Mouse (Mus musculus) hematopoietic stem cell, adult 5-6 weeks (primary cell): ENCODE data around the gene Fbxl14. TPM values are rescaled to one million over a fixed set of nuclear protein-coding genes. Genes with fewer than 3 reads are reported as not detected.
"Not testable (repeated sequence)": the region's sequence is repeated elsewhere in the genome, so short reads cannot be mapped to it uniquely, and the experiment has no call there.

ENCODE experiments used
- ATAC-seq, 2 experiments: fragments of 125-278 bp in 1 of 2; replicated peaks in 1 of 2; 2 replicates each; pipeline ENCODE4 v1.8.0; 2016 to 2017; ENCODE audit warnings: inconsistent platforms in 2 of 2, mild to moderate bottlenecking in 2 of 2, moderate number of reproducible peaks in 2 of 2, low read depth in 1 of 2, moderate TSS enrichment in 1 of 2; ENCODE audit not compliant: low FRiP score in 2 of 2, poor library complexity in 2 of 2, severe bottlenecking in 2 of 2, insufficient read depth in 1 of 2, low TSS enrichment in 1 of 2
- total RNA-seq: library from RNA; stranded (forward); fragments of 172-1452, 232-1000 nt; gene quantifications from 2 replicates; pipeline ENCODE4 v1.2.3, GENCODE M21; 2017

Gene Fbxl14
- total RNA-seq: 57.2 and 67.6 TPM in 2 replicates

DNA sequence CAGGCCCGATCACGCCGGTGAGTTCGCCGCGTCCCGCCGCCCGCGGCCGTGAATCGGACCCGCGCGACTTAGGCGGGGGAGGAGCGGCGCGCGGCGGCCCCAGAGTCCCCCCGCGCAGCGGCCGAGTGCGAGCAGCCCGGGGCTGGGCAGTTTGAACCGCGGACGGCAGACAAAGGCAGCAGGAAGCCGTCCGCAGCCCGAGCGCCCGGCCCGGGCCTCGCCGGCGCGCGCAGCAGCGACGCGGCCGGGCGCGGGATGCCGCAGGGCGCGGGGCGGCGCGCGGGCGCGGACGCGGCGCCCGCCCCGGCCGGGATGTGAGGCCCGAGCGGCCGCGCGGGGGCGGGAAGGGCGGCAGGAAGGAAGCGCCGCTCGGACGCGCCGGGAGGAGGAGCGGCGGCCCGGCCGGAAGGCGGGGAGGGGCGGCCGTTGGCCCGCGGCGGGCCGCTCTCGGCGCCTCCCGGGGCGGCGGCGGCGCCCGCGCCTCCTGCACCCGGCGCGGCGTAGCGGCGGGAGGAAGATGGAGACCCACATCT, at the start of gene Fbxl14:
Fbxl14 (plus strand) TSS at position 326 of the 533 bp plus-strand sequence.
- ATAC-seq: no peak

GRCm38 (mm10) chr6:119430508-119430907, 49.0 kb upstream of the Fbxl14 start:
- ATAC-seq: peak; percentile 61 to 78

- ATAC-seq: no peak
These were observed 47.6 kb upstream of the Fbxl14 start for GRCm38 (mm10) chr6:119431751-119432324.

DNA sequence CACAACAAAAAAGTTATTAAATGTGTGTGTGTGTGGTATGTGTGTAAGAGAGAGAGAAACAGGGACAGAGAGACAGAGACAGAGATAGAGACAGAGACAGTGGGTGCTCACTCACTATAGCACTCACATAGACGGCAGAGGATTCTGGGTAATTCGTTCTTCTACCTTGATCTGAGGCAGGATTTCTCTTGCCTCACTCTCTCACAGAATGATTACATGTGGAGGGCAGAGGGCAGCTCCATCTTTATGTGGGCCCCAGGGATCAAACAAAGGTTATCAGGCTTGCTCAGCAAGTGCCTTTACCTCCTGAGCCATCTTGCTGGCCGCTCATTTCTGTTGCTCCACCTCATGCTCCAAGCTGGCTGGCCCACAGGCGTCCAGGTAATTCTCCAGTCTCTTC, 45.1 kb upstream of the Fbxl14 start:
- no peak for ATAC-seq

DNA sequence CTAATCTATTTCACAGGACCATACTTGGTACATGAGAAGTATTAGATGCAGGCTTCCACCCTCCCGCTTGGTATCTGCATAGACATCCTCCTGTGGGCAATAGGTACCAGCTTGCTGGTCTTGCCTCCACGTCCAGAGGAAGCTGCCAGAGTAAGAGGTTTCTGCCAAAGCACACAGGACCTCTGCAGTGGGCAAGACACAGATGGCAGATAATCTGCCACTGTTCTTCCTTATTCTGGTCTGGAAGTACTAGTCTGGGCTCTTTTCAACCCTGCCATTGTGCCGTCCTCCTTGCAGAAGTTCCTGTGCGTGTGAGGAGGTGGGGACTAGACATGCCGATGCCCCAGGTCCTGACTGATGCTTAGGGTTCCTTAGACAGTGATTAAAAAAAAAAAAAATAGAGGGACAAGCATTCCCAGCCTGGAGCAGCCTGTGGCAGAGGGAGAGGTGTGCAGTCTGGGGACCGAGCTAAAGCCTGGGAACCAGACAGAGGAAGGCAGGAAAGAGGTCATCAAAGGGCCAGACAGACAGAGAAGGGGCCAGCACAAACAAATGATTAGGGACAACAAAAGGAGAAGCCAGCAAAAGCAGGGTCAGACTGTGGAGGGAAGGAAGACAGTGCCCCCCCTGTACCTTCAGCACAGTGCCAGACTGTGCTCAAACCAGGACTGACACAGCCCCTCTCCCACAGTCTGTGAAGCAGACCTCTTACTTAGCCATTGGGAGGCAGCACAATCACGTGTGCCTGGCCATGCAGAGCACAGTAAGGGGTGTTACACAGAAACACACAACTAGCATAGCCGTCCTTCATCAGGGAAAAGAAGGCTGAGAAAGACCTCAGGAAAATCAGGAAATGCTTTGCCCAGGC, 41.3 kb upstream of the Fbxl14 start:
- peak; percentile 61 to 63 for ATAC-seq

GRCm38 (mm10) chr6:119442729-119443128, 36.7 kb upstream of the Fbxl14 start:
- ATAC-seq: not testable (repeated sequence)

- peak; percentile 87 to 88 for ATAC-seq
These were observed 35.5 kb upstream of the Fbxl14 start for GRCm38 (mm10) chr6:119443742-119444645.

- ATAC-seq: no peak
These were observed 33.5 kb upstream of the Fbxl14 start for GRCm38 (mm10) chr6:119445671-119446607.

DNA sequence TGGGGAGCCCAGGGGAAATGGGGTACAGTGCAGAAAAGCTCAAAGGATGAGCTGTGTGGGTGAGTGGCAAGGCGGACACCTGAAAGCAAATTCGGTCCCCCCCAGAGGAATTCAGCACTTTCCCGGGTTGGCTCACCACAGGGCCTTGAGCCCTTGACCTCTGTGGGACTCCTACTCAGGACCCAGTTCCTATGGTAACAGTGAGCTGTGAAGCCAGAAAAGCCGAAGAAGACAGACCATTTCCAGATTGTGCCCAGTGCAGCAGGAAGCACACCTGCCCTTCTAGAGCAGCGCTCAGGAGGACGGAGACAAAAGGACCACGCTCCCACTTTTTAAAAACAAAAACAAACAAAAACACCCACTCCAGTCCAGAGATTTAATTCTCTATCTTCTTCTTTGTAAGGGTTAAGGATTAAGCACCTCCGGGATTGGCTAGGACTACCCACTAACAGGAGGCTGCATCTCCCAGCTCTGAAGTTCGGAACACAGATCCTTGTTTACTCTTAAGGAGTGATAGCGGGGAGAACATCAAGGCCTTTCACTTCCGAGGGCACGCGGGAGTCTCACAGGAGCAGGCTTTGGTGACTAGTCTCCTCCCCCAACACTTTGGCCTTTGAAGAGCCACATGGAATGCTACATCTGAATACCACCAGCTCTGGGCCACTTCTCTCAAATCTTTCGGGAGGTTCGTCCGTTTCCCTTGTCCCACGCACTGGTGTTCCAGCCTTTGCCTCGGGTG, 31.0 kb upstream of the Fbxl14 start:
- no peak for ATAC-seq

DNA sequence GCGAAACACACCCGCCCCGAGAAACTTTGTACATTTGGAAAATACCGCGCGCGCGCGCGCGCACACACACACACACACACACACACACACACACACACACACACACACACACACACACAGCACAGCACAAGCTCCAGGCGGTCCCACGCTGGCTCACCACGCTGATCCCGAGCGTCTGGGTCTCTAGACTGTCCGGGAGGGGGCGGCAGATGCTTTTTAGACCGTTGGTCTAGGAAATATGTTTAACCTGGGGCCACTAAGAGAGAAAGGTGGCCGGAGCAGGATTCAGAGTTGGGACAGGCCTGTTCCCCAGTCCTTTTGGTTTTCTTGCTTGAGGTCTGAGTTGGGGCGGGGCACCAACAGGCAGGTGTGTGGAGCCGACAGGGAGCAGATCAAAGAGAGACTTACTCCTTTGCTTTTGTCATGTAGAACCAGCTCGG, 30.4 kb upstream of the Fbxl14 start:
- no peak for ATAC-seq

DNA sequence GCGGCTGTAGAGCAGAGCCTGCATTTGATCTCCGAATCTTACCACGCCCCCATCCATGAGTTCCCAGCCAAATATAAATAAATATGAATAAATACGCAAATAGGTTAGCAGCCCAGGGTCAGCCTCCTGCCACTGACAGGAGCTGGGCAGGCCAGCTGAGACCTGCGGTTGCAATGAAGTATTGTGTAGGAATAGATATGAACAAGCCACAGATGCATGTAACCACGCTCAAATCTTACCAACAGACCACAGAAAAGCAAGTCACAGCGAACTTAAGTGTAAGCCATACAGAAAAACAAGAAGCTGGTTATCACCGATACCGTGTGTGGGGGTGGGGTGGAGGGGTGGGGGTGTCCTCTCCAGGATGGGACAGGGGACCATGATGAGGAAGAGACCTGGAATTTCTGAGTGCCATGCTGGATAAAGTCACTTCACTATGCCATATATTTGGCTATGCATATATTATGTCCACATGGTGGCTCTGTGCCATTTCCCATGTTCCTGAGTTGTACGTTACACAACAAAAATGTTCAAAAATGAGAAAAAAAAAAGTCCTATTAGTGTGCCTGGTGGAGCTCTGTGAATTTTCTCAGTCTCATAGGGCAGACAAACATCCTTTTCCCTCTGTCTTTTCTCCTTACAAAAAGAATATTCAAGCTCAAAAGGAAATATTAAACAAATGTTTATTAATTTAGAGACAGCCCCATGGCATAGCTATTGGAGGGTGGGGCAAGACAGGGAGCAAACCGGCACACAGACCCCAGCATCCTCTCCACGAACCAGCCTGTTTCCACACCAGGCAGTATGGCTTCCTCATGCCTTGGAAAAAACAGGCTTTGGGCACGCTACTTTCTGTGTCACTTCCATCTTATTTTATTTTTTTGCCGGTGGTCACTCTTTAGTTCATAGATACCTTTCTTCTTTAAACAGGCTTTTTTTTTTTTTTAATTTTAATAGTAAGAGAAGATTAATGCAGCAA, 28.2 kb upstream of the Fbxl14 start:
- ATAC-seq: peak; percentile 61 to 79

DNA sequence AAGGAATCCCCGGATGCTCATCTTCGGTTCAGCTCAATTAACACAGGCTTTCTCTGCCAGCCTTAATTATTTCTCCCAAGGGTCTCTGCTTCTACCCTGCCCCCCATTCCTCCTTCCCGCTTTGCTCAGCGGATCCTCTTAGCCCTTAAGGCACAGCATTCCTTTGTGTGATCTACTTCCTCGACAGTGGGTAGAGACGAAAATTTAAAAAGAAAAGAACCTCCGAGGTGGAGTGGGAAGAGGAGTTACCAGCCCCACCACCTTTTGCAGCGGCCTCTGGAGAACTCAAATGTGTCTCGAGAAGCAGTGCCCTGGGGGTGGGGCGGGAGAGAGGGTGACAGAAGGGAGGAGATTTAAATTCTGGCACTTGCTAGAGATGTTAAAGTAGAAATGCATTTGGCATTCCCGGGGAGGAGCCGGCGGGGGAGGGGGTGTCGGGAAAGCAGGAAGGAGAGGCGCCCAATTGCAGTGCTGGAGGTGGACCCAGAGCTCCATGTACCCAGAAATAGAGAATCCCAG, 27.4 kb upstream of the Fbxl14 start:
- ATAC-seq: no peak

DNA sequence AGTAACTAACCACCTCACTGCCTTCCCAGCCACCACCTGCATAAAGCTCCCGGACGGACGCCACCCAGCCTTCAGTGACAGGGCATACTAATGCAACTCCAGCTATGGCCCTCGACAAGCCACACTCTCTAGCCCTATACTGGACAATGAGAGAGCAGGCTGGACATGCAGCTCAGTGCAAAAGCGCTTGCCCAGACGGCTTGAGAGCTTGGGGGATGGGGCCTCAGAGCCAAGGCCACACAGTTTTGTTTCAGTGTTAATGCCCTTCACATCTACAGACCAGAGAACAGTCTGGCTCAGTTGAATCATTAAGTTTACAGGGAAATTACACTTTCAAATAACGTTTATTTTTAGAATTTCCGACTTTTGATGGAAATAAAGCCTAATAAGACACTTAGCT, 21.3 kb upstream of the Fbxl14 start:
- ATAC-seq: no peak

DNA sequence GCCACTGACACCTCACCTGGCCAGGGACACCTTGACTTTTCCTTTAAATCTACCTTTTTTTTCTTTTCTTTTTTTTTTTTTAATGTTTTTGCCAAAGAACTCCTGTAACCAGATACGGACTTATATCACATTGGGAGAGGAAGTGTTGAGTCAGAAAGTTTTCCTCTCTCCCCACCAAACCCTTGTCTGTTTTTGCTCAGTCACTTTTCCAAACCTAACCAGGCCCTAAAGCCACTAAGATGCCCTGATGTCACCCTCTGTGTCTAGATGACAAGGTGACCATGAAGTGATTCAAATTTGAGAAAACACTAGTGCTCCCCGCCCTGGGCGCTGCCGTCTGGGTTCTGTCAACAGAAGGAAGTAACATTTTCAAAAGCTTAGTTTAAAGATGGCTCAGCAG, 20.4 kb upstream of the Fbxl14 start:
- no peak for ATAC-seq

- no peak for ATAC-seq
These were observed 19.1 kb upstream of the Fbxl14 start for GRCm38 (mm10) chr6:119460391-119460790.
